Mouse (Mus musculus) CH12F3 (cell line): ENCODE results near the gene Rpl13a.
"Not testable (repeated sequence)": the region's sequence is repeated elsewhere in the genome, so short reads cannot be mapped to it uniquely, and the experiment has no call there.

ENCODE experiments used
- in situ Hi-C: fragments of 300-500 bp; cut with MboI; formaldehyde crosslinking; loops from 2 replicates; pipeline ENCODE4 v1.14.3; 2020; ENCODE audit warnings: low sequenced_read_pairs

Rpl13a gene

GRCm38 (mm10) chr7:45119780-45120709 lies 8.5 kb downstream of the Rpl13a start:
- in situ Hi-C loops: no loop called here

DNA sequence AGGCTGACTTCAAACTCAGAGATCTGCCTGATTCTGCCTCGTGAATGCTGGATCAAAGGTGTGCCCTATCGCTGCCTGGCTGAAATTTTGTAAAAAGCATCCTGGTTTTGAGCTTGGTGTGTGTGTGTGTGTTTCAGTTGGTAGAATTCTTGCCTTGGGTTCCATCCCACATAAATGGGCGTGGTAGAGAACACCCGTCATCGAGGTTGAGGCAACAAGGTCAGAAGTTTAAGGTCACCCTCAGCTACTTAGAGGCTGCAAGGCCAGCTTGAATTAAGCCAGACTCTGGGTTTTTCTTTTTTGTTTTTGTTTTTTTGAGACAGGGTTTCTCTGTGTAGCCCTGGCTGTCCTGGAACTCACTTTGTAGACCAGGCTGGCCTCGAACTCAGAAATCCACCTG lies 10.2 kb downstream of the Rpl13a start:
- in situ Hi-C loops: no loop called here

DNA sequence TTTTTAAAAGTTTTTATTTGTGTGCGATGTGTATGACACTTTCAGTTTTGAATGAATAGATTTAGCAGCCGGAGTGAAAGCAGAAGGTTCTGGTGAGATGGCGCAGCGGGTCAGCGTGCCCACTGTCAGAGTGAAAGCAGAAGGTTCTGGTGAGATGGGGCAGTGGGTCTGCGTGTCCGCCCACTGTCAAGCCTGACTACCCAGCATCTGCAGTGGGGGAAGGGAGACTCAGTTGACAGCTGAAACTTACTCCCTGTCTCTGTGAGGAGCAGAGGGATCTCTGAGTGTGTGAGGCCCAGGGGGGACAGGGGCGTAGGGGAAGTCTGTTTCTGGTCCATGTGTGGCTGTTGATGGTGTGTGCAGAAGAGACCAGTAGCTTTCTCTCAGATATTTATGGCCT lies 11.0 kb downstream of the Rpl13a start:
- in situ Hi-C loops: no loop called here

- in situ Hi-C loops: no loop called here
These were observed 15.1 kb downstream of the Rpl13a start for GRCm38 (mm10) chr7:45113476-45113875.

GRCm38 (mm10) chr7:45112529-45112928 lies 16.0 kb downstream of the Rpl13a start:
- in situ Hi-C loops: no loop called here

GRCm38 (mm10) chr7:45111940-45112339 lies 16.6 kb downstream of the Rpl13a start:
- in situ Hi-C loops: no loop called here

- in situ Hi-C loops: not testable (repeated sequence)
These were observed 18.5 kb downstream of the Rpl13a start for GRCm38 (mm10) chr7:45110089-45110488.

DNA sequence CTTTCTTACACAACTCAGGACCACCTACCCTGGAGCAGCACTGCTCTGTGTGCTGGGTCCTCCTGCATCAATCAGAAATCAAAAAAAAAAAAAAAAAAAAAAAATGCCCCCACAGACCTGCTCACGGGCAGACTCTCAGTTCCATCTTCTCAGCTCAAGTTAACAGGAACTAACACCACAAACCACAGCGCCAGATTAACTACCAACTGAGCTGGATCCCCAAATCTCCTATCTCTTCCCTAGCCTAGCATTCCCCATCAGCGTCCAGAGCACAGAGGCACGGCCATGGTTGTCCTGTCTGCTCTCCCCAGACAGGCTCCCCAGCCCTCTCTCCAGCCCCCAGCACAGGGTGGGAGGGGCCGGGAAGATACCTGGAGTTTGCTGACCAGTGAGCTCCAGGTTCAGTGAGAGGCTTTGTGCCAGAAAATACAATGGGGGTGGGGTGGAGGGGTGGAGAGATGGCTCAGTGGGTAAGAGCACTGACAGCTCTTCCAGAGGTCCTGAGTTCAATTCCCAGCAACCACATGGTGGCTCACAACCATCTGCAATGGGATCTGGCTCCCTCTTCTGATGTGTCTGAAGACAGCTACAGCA lies 21.4 kb downstream of the Rpl13a start:
- in situ Hi-C loops: no loop called here

DNA sequence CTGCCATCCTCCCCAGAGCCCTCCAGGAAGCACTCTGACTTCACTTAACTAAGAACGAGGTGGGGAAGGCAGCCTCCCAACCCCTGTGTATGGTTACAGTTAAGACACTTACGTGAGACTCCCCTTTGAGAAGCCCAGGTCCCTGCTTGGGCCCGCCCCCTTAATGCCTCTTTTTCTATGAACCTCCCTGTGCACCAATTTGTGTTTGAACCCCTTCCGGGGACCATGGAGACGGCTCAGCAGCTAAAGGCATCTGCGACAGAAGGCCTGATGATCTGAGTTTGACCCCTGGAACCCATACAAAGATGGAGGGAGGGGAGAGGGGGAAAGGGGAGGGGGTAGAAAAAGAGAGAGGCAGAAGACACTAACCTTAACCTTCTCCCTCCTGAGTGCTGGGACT lies 22.1 kb downstream of the Rpl13a start:
- in situ Hi-C loops: no loop called here

DNA sequence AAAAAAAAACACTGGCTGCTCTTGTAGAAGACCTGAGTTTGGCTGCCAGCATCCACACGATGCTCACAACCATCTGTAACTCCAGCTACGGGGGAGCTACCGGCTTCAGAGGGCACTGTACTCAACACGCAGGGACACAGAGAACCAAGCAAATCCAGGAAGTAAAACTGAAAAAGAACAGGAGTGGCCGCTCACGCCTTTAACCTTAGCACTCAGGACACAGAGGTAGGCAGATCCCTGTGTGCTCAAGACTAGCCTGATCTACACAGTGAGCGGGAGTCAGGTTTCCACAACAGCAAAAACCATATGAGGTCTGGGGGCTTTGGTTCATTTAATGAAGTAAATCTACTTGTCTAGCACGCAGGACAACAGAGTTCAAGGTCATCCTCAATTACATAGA lies 23.1 kb downstream of the Rpl13a start:
- in situ Hi-C loops: no loop called here

GRCm38 (mm10) chr7:45104941-45105340 lies 23.6 kb downstream of the Rpl13a start:
- in situ Hi-C loops: no loop called here

DNA sequence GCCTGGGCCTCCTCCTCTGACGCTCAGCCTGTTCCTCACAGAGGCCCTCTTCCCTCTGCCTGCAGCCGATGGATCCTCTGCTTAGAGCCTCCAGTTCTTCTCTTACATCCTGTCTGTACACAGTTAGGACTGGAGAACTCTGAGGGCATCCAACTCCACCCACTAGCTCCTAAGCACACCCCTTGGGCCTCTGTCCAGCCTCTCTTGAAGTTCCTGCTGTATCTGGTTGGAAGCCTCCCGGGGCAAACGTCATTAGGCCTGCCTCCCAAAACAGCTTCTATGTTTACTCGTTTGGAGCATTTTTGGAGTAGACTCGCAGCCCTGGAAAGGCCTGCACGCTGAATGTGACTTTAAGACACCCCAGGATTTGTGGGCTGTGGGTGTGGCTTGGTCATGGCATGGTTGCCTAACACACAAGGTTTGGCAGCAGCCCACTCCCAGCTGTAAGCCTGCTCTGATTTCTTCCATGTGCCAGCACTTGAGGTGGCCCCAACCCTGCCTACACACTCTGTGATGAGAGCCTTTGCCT lies 24.8 kb downstream of the Rpl13a start, which contains the start of gene Fcgrt:
Gene Fcgrt, minus strand, starts transcription at position 200 of the 529 bp plus-strand sequence.
- in situ Hi-C loops: no loop called here

DNA sequence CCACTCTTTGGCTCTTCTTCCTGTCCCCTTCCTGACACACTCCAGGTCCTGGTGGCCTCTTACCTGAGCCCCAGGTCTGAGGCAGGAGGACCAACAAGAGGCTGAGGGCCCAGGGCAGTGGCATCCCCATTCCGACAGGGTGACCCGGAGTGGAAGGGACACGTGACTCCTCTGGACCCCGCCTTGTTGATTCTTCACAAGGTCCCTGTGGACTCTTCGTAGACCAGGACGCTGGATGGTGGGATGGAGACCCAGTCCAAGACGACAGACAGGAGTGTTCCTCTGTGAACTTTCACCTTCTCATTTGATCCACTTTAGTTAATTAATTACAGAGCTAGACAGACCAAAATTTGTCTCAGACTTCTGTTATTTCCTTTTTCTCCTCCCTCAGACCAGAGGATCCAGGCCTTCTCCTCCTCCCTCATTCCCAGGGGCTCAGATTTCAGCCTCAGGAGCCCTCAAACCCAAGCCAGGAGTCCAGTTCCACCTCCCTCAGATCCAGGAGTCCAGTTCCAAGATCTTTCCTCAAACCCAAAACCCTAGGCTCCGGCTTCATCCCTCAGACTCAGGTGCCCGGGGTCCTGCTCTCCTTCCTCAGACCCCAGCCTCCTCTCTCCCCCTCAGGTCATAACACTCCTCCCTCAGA lies 25.5 kb downstream of the Rpl13a start:
- in situ Hi-C loops: no loop called here

- in situ Hi-C loops: no loop called here
These were observed 26.1 kb downstream of the Rpl13a start for GRCm38 (mm10) chr7:45102441-45102840.

DNA sequence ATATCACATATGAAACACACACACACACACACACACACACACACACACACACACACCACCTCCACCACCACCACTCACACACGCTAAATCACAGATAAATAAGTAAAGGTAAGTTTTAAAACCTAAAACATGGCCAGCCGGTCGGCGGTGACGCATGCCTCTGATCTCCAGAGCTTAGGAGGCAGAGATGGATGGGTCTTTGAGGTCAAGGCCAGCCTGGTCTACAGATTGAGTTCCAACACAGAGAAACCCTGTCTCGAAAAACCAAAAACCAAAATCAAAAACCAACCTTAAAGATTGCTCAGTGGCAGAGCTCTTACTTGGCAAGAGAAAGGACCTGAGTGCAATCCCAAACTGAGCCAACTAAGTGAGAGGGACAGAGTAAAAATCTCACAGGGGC lies 28.5 kb downstream of the Rpl13a start:
- in situ Hi-C loops: no loop called here

DNA sequence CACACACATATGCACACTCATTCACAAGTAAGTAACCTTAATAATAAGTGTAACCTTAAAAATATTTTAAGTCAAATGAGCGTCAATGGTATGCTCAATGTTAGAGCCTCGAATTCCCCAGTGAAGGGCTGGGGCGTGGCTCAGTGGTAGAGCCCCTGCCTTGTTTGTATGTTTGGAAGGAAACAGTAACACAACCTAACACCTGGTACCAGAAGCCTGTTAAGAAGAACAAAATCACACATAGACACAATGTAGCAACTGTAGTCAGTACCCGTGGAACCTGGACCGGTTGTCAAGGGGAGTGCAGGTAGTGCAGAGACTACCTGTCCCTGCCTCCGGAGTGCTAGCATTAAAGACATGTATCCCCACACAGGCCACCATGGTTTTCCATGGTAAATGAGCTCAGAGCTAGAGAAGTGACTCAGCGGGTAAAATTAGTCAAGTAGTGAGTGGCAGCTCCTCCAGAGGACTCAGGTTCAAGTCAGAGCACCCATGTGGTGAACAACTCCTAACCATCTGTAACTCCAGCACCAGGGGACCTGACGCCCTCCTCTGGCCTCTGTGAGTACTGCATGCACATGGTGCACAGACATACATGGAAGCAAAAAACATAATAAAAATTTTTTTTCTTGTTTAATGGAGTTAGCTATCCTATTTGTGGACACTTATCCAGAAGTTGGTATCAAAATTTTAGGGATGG lies 29.9 kb downstream of the Rpl13a start:
- in situ Hi-C loops: no loop called here

GRCm38 (mm10) chr7:45097479-45097878 lies 31.1 kb downstream of the Rpl13a start:
- in situ Hi-C loops: no loop called here

GRCm38 (mm10) chr7:45095965-45096364 lies 32.6 kb downstream of the Rpl13a start:
- in situ Hi-C loops: not testable (repeated sequence)

DNA sequence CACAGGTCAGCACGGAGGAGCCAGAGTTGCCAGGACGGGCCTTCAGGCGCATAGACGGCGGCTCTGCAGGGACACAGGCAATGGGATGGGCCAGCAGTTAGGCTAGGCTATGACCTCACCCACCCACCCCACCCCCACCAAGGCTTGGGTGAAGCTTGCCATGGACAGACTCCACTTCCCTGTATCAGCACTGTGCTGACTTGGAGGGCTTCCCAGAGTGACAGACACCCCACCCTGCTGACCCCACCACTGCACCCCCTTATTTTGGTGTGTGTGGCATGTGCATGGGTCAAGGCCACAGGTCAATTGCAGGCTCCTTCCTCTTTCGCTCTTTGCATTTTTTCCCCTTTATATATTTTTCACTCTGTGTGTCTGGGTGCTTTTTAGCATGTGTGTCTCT lies 33.2 kb downstream of the Rpl13a start:
- in situ Hi-C loops: no loop called here

- in situ Hi-C loops: no loop called here
These were observed 34.4 kb downstream of the Rpl13a start for GRCm38 (mm10) chr7:45094121-45094520.

- in situ Hi-C loops: no loop called here
These were observed 35.0 kb downstream of the Rpl13a start for GRCm38 (mm10) chr7:45093516-45093905.
